ENCODE assay signal across 9 mouse cellular contexts in the genomic region with DNA sequence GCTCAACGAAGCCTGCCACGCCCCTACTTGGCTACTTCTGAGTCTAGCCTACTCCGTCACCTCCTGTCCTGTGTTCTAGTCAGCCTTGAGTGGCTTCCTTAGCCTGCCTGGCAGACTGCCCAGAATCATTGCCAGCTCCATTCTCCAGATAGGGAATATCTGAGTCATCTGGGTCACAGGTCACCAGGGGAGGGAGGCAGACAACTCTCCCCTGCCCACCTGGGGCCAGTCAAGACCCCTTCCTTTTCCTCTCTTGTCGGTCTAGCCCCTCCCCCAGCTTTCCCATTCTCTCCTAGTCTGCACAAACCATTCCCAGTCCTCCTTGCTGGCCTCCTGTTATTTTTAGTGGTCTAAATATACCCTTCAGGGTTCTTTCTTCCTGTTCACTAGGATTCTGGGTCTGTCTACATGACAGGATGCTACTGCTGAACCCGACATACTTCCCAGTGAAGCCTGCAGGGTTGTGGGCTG. TPM values are rescaled to one million over a fixed set of nuclear protein-coding genes. Genes with fewer than 3 reads are reported as not detected.
A peak's percentile ranks its signal among the peaks of the same experiment; 100 is the strongest.
DNase-seq lines count a peak whose midpoint lies in the region; ATAC-seq and TF ChIP-seq lines count a peak whose summit lies in the region.
"Had no signal": no experiment of that assay in that cellular context is flagged by ENCODE, and none has a peak within 500 bp of the region (broad histone marks: within the 10 kb centered on the region; RNA-seq: fewer than 3 reads in every experiment).

No protein-coding gene starts in this region.

- peak overlapping the region; percentile 58; the same call in 1 of the 2 replicates for H3K9ac ChIP-seq in heart, embryonic 13.5 days
- no peak overlapping the region for H3K9ac ChIP-seq in midbrain, embryonic 16.5 days (ENCODE audit: low read depth, low read length)
- no peak overlapping the region for H3K9ac ChIP-seq in midbrain, embryonic 13.5 days (replicated peaks)

- intact Hi-C loops in left cerebral cortex, adult 2 months (cut with DNase I), result no loop called here

- H3K9me3 ChIP-seq in heart, embryonic 13.5 days, result no peaks in the 10 kb centered on the region
- H3K9me3 ChIP-seq in midbrain, embryonic 16.5 days (replicated peaks; ENCODE audit: control insufficient read depth, low read length, poor library complexity, severe bottlenecking), result no peaks in the 10 kb centered on the region
- no peaks in the 10 kb centered on the region for H3K9me3 ChIP-seq in midbrain, embryonic 13.5 days

- WGBS in heart, embryonic 13.5 days, result 16% methylated on average over 5 of the region's 5 CpGs
- WGBS in midbrain, embryonic 16.5 days, result 72% methylated on average over 5 of the region's 5 CpGs
- WGBS in midbrain, embryonic 13.5 days, result 74% methylated on average over 5 of the region's 5 CpGs

- no peak for TF ChIP-seq CTCF in left cerebral cortex, adult 2 months (IDR thresholded peaks at IDR 0.05)

- 0 out of 2 replicates have a peak, but pooled peaks cover 4% of the 10 kb centered on the region for H3K36me3 ChIP-seq in heart, embryonic 13.5 days
- H3K36me3 ChIP-seq in midbrain, embryonic 16.5 days (ENCODE audit: control insufficient read depth, insufficient read depth, low read length), result no peaks in the 10 kb centered on the region
- H3K36me3 ChIP-seq in midbrain, embryonic 13.5 days, result no peaks in the 10 kb centered on the region

- peak; percentile 9 for DNase-seq in retina, postnatal 1 day
- DNase-seq in retina, embryonic 14.5 days (ENCODE audit: low spot score), result no peak
- peak; percentile 62 to 70 for DNase-seq in kidney, postnatal 4 days
- no peak for DNase-seq in left cerebral cortex, adult 2 months (ENCODE audit: extremely low spot score in 1 of 2, low spot score in 2 of 2)

- no peaks in the 10 kb centered on the region for H3K27me3 ChIP-seq in heart, embryonic 13.5 days (replicated peaks)
- H3K27me3 ChIP-seq in midbrain, embryonic 16.5 days (ENCODE audit: control insufficient read depth, insufficient read depth, low read depth, low read length), result no peaks in the 10 kb centered on the region
- H3K27me3 ChIP-seq in midbrain, embryonic 13.5 days, result no peaks in the 10 kb centered on the region
- H3K27me3 ChIP-seq: Patski had no signal

- peak overlapping the region; percentile 33 for H3K4me2 ChIP-seq in heart, embryonic 13.5 days
- no peak overlapping the region for H3K4me2 ChIP-seq in midbrain, embryonic 16.5 days (ENCODE audit: low read length)
- no peak overlapping the region for H3K4me2 ChIP-seq in midbrain, embryonic 13.5 days (replicated peaks)

- no peak overlapping the region for H3K4me3 ChIP-seq in heart, embryonic 13.5 days
- no peak overlapping the region for H3K4me3 ChIP-seq in midbrain, embryonic 16.5 days (ENCODE audit: low read depth, low read length)
- H3K4me3 ChIP-seq in midbrain, embryonic 13.5 days (replicated peaks), result no peak overlapping the region
- H3K4me3 ChIP-seq in left cerebral cortex, adult 2 months, result no peak overlapping the region

- H3K27ac ChIP-seq in heart, embryonic 13.5 days (replicated peaks), result peak overlapping the region; percentile 81
- H3K27ac ChIP-seq in midbrain, embryonic 16.5 days (ENCODE audit: low read length), result no peak overlapping the region
- H3K27ac ChIP-seq in midbrain, embryonic 13.5 days, result no peak overlapping the region
- no peak overlapping the region for H3K27ac ChIP-seq in left cerebral cortex, adult 2 months

- peaks cover 34% of the 10 kb centered on the region for H3K4me1 ChIP-seq in heart, embryonic 13.5 days
- H3K4me1 ChIP-seq in midbrain, embryonic 16.5 days (ENCODE audit: control insufficient read depth, insufficient read depth, low read length), result no peaks in the 10 kb centered on the region
- H3K4me1 ChIP-seq in midbrain, embryonic 13.5 days (replicated peaks), result no peaks in the 10 kb centered on the region

- ATAC-seq in heart, embryonic 13.5 days (ENCODE audit: extremely low read depth, insufficient number of reproducible peaks, low FRiP score, low TSS enrichment), result peak; percentile 52; the same call in 1 of the 2 replicates
- ATAC-seq in activated CD4-positive, CD25-positive, alpha-beta regulatory T cell, adult 4 months, result no peak
- no peak for ATAC-seq in midbrain, embryonic 16.5 days
- ATAC-seq in midbrain, embryonic 13.5 days, result no peak
- ATAC-seq: Patski had no signal

RNA-seq across cellular contexts. Expression of a gene that starts 50.3 kb away (rescaled TPM):
- 11.2 and 13.1 TPM in 2 replicates for polyA plus RNA-seq in heart, embryonic 13.5 days (2015; fragmentation: Nextera tagmentation; extraction: Ambion mirVana)
- not detected for polyA plus RNA-seq in activated CD4-positive, CD25-positive, alpha-beta regulatory T cell, adult 4 months (2017; shearing (Covaris generic))
- polyA plus RNA-seq in midbrain, embryonic 16.5 days (2015; fragmentation: Nextera tagmentation; extraction: Ambion mirVana), result 1.8 and 2.3 TPM in 2 replicates
- polyA plus RNA-seq in midbrain, embryonic 13.5 days (2015; fragmentation: Nextera tagmentation; extraction: Ambion mirVana), result 2.0 and 2.6 TPM in 2 replicates
- total RNA-seq in left cerebral cortex, adult 2 months (2021), result 1 to 10 TPM; 3.5 to 5.8 TPM

Comparison
In these comparisons a context has a peak if more than half of its experiments do, and no peak if none do; other contexts are left out.
1. DNase-seq: peak in retina, postnatal 1 day (single experiment) and kidney, postnatal 4 days (2 of 2); none in retina, embryonic 14.5 days (single experiment) and left cerebral cortex, adult 2 months (0 of 2).